Mouse (Mus musculus) kidney, adult 2 months (tissue): ENCODE measurements around the gene Gpsm1. TPM values are rescaled to one million over a fixed set of nuclear protein-coding genes. Genes with fewer than 3 reads are reported as not detected.

Experiments used
- DNase-seq: peaks from one replicate; pipeline ENCODE4 v3.0.0; 2021
- H3K27ac ChIP-seq: fragments of 200-500 bp; 2 replicates; pipeline ENCODE4 v1.5.1; 2012; ENCODE audit warnings: low read depth, low read length, control low read depth, inconsistent platforms; ENCODE audit not compliant: insufficient read depth
- H3K27me3 ChIP-seq: fragments of 200-500 bp; replicated peaks from 2 replicates; pipeline ENCODE4 v1.6.1; 2012; ENCODE audit warnings: mild to moderate bottlenecking, moderate library complexity, low read length, inconsistent platforms; ENCODE audit not compliant: control insufficient read depth, insufficient read depth
- H3K36me3 ChIP-seq: fragments of 200-500 bp; 2 replicates; pipeline ENCODE4 v1.6.1; 2012; ENCODE audit warnings: mild to moderate bottlenecking, moderate library complexity, low read length, inconsistent platforms; ENCODE audit not compliant: control insufficient read depth, insufficient read depth
- H3K4me1 ChIP-seq: fragments of 200-500 bp; 2 replicates; pipeline ENCODE4 v1.6.1; 2011; ENCODE audit warnings: low read length; ENCODE audit not compliant: control insufficient read depth, insufficient read depth
- H3K4me3 ChIP-seq: fragments of 200-500 bp; 2 replicates; pipeline ENCODE4 v1.5.1; 2011; ENCODE audit warnings: mild to moderate bottlenecking, low read depth, low read length, control low read depth; ENCODE audit not compliant: insufficient read depth
- CTCF ChIP-seq: fragments of 200-500 bp; conservative IDR thresholded peaks from 2 replicates; pipeline ENCODE4 v1.5.1; 2011; ENCODE audit warnings: low read depth, mild to moderate bottlenecking, control low read depth, low read length, moderate library complexity, mixed read lengths; ENCODE audit not compliant: insufficient read depth, insufficient read length
- POLR2A ChIP-seq: fragments of 200-500 bp; IDR thresholded peaks from one replicate; pipeline ENCODE4 v1.6.1; 2011; ENCODE audit warnings: low read depth, low read length, control low read depth
- WGBS: fragments of 180-500 bp; shearing (Covaris S2); methylation state at CpG from one replicate; pipeline ENCODE4 v1.1.7; 2018; 5-methylcytosine and 5-hydroxymethylcytosine counted together
- polyA plus RNA-seq: library from polyadenylated mRNA; depleted of rRNA; stranded (reverse); fragments of >200 nt; gene quantifications from 2 replicates; pipeline ENCODE4 v1.2.3, GENCODE M21; 2012

Gene Gpsm1
- polyA plus RNA-seq, 1 experiment, result 9.3 TPM

DNA sequence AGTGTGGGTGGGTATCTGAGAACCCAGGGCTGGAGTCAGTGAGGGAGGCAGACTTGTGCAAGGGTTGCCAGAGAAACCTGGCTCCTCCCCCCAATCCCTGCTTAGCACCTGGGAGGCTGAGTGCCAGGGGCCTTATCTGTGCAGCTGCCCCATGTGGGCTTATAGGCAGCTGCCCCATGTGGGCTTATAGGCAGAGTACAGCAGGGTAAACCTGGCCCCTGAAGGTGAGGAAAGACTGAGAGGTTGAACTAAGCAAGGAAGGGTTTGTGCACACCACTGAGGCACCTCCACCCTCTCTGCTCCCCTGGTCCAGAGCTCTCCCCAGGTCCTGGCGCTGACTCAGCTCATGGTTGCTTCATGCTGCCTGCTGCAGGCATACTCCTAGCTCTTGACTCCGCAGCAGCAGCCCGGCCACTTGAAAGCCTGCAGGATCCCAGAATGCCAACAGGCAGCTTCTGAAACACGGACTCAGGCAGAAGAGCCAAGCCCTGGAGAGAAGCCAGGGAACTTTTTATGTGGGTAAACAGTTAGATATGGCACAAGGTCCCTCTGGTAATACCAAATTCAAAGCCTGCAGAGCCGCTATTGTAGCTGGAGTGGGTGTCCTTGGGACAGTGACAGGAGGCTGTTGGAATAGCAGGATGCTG is 15.0 kb upstream of the Gpsm1 start:
- H3K27ac ChIP-seq, result no peak overlapping the region
- WGBS, result 46% methylated on average over 5 of the region's 5 CpGs
- no peak for DNase-seq
- TF ChIP-seq POLR2A (no peak), CTCF (no peak)
- H3K4me1 ChIP-seq, result no peaks in the 10 kb centered on the region
- no peak overlapping the region for H3K4me3 ChIP-seq
- no peaks in the 10 kb centered on the region for H3K36me3 ChIP-seq
- no peaks in the 10 kb centered on the region for H3K27me3 ChIP-seq

DNA sequence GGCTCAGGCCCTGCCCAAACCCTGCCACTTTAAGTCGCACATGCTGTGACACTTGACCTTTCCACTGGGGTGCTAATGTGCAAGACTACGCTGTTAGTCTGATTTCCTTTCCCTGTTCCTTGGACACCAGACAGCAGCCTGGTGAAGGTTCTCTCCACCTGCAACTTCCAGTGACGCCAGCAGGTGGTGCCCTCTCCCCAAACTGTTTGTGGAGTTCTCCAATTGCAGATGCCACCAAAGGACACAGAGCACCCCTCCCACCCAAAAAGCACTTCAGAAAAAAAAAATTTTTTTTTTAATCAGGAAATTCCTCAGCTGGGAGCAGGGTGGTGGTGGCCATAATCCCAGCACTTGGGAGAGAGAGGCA is 14.5 kb upstream of the Gpsm1 start:
- no peak overlapping the region for H3K27ac ChIP-seq
- no peaks in the 10 kb centered on the region for H3K36me3 ChIP-seq
- DNase-seq, result peak; percentile 88
- WGBS, result 0% methylated on average over 3 of the region's 3 CpGs
- H3K4me3 ChIP-seq, result no peak overlapping the region
- H3K4me1 ChIP-seq, result no peaks in the 10 kb centered on the region
- TF ChIP-seq CTCF, result peak; percentile 91
- TF ChIP-seq POLR2A, result no peak
- no peaks in the 10 kb centered on the region for H3K27me3 ChIP-seq

DNA sequence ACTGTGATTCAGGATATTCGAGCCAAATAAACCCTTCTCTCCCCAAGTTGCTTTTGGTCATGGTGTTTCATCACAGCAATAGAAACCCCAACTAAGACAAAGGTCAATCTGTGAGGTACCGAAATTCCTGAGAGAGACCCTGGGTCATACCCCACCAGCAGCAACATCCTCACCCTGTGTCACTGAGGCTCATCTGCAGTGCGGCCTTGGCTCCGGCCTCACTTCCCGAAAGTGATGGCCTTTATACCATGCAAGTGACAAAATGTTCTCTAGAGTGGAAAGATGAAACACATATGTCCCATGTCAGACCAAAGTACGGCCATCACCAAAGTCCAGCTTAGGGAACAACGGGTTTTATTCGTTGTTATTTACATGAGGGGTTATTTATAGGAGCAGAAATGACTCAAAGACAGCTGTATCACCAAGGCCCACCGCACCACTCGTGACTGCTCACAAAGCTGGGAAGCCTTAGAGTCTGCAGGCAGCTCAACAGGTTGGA is 13.3 kb upstream of the Gpsm1 start:
- Histone ChIP-seq H3K4me1 (no peaks in the 10 kb centered on the region), H3K27me3 (no peaks in the 10 kb centered on the region), H3K27ac (no peak overlapping the region), H3K36me3 (no peaks in the 10 kb centered on the region), H3K4me3 (no peak overlapping the region)
- TF ChIP-seq POLR2A, result no peak
- 82% methylated on average over 10 of the region's 10 CpGs for WGBS
- DNase-seq, result peak; percentile 25

DNA sequence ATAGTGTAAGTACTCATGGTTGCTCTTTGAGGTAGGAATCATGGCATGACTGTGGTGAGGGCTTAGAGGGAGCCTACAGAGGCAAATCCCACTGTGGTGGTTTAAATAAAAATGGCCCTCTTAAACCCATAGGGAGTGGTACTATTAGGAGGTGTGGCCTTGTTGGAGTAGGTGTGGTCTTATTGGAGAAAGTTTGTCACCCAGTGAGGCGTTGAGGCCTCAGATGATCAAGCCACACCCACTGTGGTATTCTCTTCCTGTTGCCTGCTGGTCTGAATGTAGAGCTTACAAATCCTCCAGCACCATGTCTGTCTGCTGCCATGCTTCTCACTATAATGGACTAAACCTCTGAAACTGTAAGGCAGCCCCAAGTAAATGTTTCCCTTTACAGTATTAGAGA is 10.6 kb upstream of the Gpsm1 start:
- 69% methylated on average over 1 of the region's 1 CpGs for WGBS
- no peaks in the 10 kb centered on the region for H3K36me3 ChIP-seq
- no peak overlapping the region for H3K27ac ChIP-seq
- no peak overlapping the region for H3K4me3 ChIP-seq
- no peak for TF ChIP-seq POLR2A
- no peak for TF ChIP-seq CTCF
- DNase-seq, result no peak
- no peaks in the 10 kb centered on the region for H3K27me3 ChIP-seq
- H3K4me1 ChIP-seq, result no peaks in the 10 kb centered on the region

DNA sequence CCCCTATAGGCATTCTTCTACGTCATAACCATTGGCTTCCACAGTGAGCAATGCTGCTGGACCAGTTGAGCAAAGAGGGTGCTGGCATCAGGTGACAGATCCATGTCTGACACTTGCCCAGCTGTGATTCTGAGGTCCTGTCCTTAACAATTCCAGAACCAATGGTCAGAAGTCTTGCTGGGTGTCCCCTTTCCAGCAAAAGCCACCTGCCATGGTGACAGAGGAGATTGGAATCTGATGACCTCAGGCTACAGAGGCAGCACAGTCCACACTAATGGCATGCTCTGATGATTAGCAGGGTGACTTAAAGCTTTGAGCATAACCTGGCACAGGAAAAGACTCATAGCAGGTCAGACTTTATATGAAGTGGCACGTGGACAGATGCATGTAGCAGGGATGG is 9.8 kb upstream of the Gpsm1 start:
- H3K27me3 ChIP-seq, result no peaks in the 10 kb centered on the region
- no peaks in the 10 kb centered on the region for H3K36me3 ChIP-seq
- TF ChIP-seq CTCF, result no peak
- TF ChIP-seq POLR2A, result no peak
- no peak overlapping the region for H3K4me3 ChIP-seq
- H3K27ac ChIP-seq, result no peak overlapping the region
- DNase-seq, result no peak
- 67% methylated on average over 2 of the region's 2 CpGs for WGBS
- H3K4me1 ChIP-seq, result no peaks in the 10 kb centered on the region; the same call in 1 of the 2 replicates

DNA sequence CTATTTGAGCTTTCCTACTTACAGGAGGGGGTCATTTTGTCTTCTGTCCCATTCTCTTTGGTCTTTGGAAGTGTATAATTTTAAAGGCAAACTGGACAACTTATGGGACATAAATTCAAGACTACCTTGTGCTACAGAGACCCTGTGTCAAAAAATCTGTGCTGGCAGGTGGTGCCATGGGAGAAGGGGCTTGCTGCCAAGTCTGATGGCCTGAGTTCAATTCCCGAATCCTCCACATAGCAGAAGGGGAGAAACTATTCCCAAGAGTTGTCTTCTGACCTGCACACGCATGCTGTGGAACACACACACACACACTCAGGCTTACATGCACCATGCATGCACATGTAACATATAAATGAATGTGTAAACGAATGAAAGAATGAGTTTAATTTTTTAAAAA is 8.6 kb upstream of the Gpsm1 start:
- Histone ChIP-seq H3K36me3 (no peaks in the 10 kb centered on the region), H3K4me1 (no peaks in the 10 kb centered on the region; the same call in 1 of the 2 replicates), H3K4me3 (no peak overlapping the region), H3K27me3 (no peaks in the 10 kb centered on the region), H3K27ac (no peak overlapping the region)
- WGBS, result 82% methylated on average over 3 of the region's 3 CpGs
- no peak for DNase-seq
- no peak for TF ChIP-seq POLR2A
- TF ChIP-seq CTCF, result no peak

DNA sequence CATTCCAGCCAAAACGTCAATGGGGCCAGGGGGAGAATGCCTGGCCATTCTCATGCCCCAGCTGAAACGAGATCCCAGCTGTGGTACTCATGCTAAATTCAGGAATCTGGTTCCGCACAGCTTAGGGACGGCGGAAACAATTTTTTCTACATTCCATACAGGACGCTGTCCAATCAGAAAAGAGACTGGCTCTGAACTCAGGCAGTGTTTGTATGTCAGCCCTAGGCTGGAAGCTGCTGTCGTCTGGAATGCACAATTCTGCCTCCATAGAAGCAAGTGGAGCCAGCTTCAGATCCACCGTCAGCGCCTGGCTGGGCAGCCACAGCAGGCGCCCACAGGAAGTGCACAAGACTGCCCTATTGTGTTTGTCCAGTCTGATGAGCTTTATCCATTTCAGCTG is 5.6 kb upstream of the Gpsm1 start:
- no peak overlapping the region for H3K4me3 ChIP-seq
- H3K27ac ChIP-seq, result peak overlapping the region; percentile 64; the same call in 1 of the 2 replicates
- TF ChIP-seq CTCF (no peak), POLR2A (no peak)
- no peaks in the 10 kb centered on the region for H3K27me3 ChIP-seq
- peak; percentile 61 for DNase-seq
- 28% methylated on average over 10 of the region's 10 CpGs for WGBS
- H3K36me3 ChIP-seq, result no peaks in the 10 kb centered on the region
- H3K4me1 ChIP-seq, result no peaks in the 10 kb centered on the region; the same call in 1 of the 2 replicates

DNA sequence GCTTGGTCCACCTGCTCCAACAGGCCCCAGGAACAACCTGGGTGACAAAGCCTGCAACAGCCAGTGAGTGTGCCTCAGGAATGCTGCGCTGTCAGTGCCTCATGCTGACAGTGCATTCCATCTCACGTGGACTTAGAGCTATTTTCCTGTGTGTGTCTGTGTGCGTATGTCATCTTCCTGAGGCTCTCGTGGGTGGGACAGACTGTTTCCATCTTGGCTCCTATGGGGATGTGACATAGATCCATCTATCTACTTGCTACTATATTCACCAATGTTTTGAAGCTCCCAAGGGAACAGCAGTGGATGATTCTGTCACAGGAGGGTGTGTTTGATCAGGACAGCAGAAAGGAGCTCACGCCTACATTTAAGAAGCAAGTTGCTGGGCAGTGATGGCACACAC is 3.4 kb upstream of the Gpsm1 start:
- H3K4me1 ChIP-seq, result no peaks in the 10 kb centered on the region; the same call in 1 of the 2 replicates
- no peak overlapping the region for H3K4me3 ChIP-seq
- no peaks in the 10 kb centered on the region for H3K27me3 ChIP-seq
- no peak for DNase-seq
- TF ChIP-seq CTCF, result no peak
- no peak for TF ChIP-seq POLR2A
- 65% methylated on average over 5 of the region's 5 CpGs for WGBS
- H3K27ac ChIP-seq, result no peak overlapping the region
- no peaks in the 10 kb centered on the region for H3K36me3 ChIP-seq
